Mouse (Mus musculus) midbrain, postnatal 0 days (tissue): Measurements from ENCODE around the gene Fndc8. TPM values are rescaled to one million over a fixed set of nuclear protein-coding genes. Genes with fewer than 3 reads are reported as not detected.

Experiments used
- ATAC-seq: fragments of 200-750 bp; cut with Nextera tagmentation; 2 replicates; pipeline ENCODE4 v1.8.0; 2017; ENCODE audit warnings: moderate number of reproducible peaks, mild to moderate bottlenecking, moderate TSS enrichment, moderate library complexity; ENCODE audit not compliant: low FRiP score
- DNase-seq: peaks from one replicate; pipeline ENCODE4 v3.0.0-alpha.2; 2015; ENCODE audit warnings: low spot score
- H3K27ac ChIP-seq: fragments of 300-500 bp; sonication (generic); 2 replicates; pipeline ENCODE4 v1.5.1; 2014; ENCODE audit warnings: low read depth, mild to moderate bottlenecking, low read length, mixed read lengths
- H3K27me3 ChIP-seq: fragments of 300-500 bp; sonication (generic); 2 replicates; pipeline ENCODE4 v1.6.1; 2014; ENCODE audit warnings: low read length, control low read depth, mixed read lengths; ENCODE audit not compliant: insufficient read depth
- H3K36me3 ChIP-seq: fragments of 300-500 bp; sonication (generic); 2 replicates; pipeline ENCODE4 v1.6.1; 2014; ENCODE audit warnings: low read length, control low read depth, mixed read lengths; ENCODE audit not compliant: insufficient read depth
- H3K4me1 ChIP-seq: fragments of 300-500 bp; sonication (generic); 2 replicates; pipeline ENCODE4 v1.6.1; 2014; ENCODE audit warnings: mild to moderate bottlenecking, control low read depth, antibody characterized with exemption, low read length, mixed read lengths; ENCODE audit not compliant: insufficient read depth
- H3K4me2 ChIP-seq: fragments of 300-500 bp; sonication (generic); 2 replicates; pipeline ENCODE4 v1.6.1; 2014; ENCODE audit warnings: low read depth, mild to moderate bottlenecking, low read length, mixed read lengths; ENCODE audit not compliant: poor library complexity, severe bottlenecking
- H3K4me3 ChIP-seq: fragments of 300-500 bp; sonication (generic); 2 replicates; pipeline ENCODE4 v1.5.1; 2014; ENCODE audit warnings: low read depth, mild to moderate bottlenecking, low read length, moderate library complexity
- H3K9ac ChIP-seq: fragments of 300-500 bp; sonication (generic); replicated peaks from 2 replicates; pipeline ENCODE4 v1.6.1; 2014; ENCODE audit warnings: mild to moderate bottlenecking, low read length, moderate library complexity, mixed read lengths; ENCODE audit not compliant: poor library complexity, severe bottlenecking
- H3K9me3 ChIP-seq: fragments of 300-500 bp; sonication (generic); 2 replicates; pipeline ENCODE4 v1.6.1; 2016; ENCODE audit warnings: low read length, control low read depth
- CTCF ChIP-seq: IDR thresholded peaks from 2 replicates; pipeline ENCODE4 v1.5.1; 2016; ENCODE audit warnings: antibody characterized with exemption, mild to moderate bottlenecking
- WGBS: fragments of 180-500 bp; shearing (Covaris S2); extraction: QIAGEN DNeasy Blood & Tissue Kit; methylation state at CpG from one replicate; pipeline ENCODE4 v1.1.7; 2014; 5-methylcytosine and 5-hydroxymethylcytosine counted together
- polyA plus RNA-seq: library from polyadenylated mRNA; unstranded; fragments of >200 nt; fragmentation: Nextera tagmentation; extraction: Ambion mirVana; gene quantifications from 2 replicates; pipeline ENCODE4 v1.2.1, GENCODE M21; 2015
- total RNA-seq: library from RNA; depleted of rRNA; stranded (reverse); fragments of >200 nt; gene quantifications from 2 replicates; pipeline ENCODE4 v1.2.3, GENCODE M21; 2014

The Fndc8 gene
- total and polyA plus RNA-seq, 2 experiments from 2014 or later = 0.27 TPM; not detected in 1

- H3K27ac ChIP-seq = peak overlapping the region; percentile 14; the same call in 1 of the 2 replicates
These were observed 41.7 kb upstream of the Fndc8 start for GRCm38 (mm10) chr11:82850259-82850658.

GRCm38 (mm10) chr11:82852115-82852514 lies 39.8 kb upstream of the Fndc8 start:
- no peak for TF ChIP-seq CTCF
- no peaks in the 10 kb centered on the region for H3K9me3 ChIP-seq
- no peaks in the 10 kb centered on the region for H3K36me3 ChIP-seq
- H3K4me1 ChIP-seq = no peaks in the 10 kb centered on the region
- 84% methylated on average over 11 of the region's 11 CpGs for WGBS
- H3K4me2 ChIP-seq = no peak overlapping the region
- H3K9ac ChIP-seq = no peak overlapping the region
- ATAC-seq = no peak
- no peaks in the 10 kb centered on the region for H3K27me3 ChIP-seq
- no peak for DNase-seq
- H3K4me3 ChIP-seq = no peak overlapping the region
- H3K27ac ChIP-seq = no peak overlapping the region

More at GRCm38 (mm10) chr11:82850259-82850658, 41.7 kb upstream of the Fndc8 start:
- Histone ChIP-seq H3K4me3 (no peak overlapping the region), H3K4me2 (no peak overlapping the region), H3K36me3 (no peaks in the 10 kb centered on the region), H3K4me1 (0 out of 2 replicates have a peak, but pooled peaks cover 5% of the 10 kb centered on the region), H3K9ac (no peak overlapping the region), H3K27me3 (no peaks in the 10 kb centered on the region), H3K9me3 (no peaks in the 10 kb centered on the region)
- no peak for TF ChIP-seq CTCF
- 57% methylated on average over 5 of the region's 5 CpGs for WGBS
- DNase-seq (no peak), ATAC-seq (no peak)

GRCm38 (mm10) chr11:82852540-82852939 lies 39.4 kb upstream of the Fndc8 start:
- 84% methylated on average over 10 of the region's 10 CpGs for WGBS
- H3K9me3 ChIP-seq = no peaks in the 10 kb centered on the region
- H3K4me3 ChIP-seq = no peak overlapping the region
- no peak for TF ChIP-seq CTCF
- no peaks in the 10 kb centered on the region for H3K27me3 ChIP-seq
- no peak overlapping the region for H3K4me2 ChIP-seq
- no peak overlapping the region for H3K9ac ChIP-seq
- DNase-seq (no peak), ATAC-seq (no peak)
- H3K4me1 ChIP-seq = no peaks in the 10 kb centered on the region
- H3K27ac ChIP-seq = no peak overlapping the region
- H3K36me3 ChIP-seq = no peaks in the 10 kb centered on the region

GRCm38 (mm10) chr11:82852958-82853357 lies 39.0 kb upstream of the Fndc8 start:
- no peaks in the 10 kb centered on the region for H3K36me3 ChIP-seq
- DNase-seq = no peak
- H3K4me3 ChIP-seq = no peak overlapping the region
- 91% methylated on average over 7 of the region's 7 CpGs for WGBS
- ATAC-seq = no peak
- H3K9me3 ChIP-seq = no peaks in the 10 kb centered on the region
- no peak overlapping the region for H3K27ac ChIP-seq
- H3K27me3 ChIP-seq = no peaks in the 10 kb centered on the region
- H3K4me2 ChIP-seq = no peak overlapping the region
- no peak overlapping the region for H3K9ac ChIP-seq
- TF ChIP-seq CTCF = no peak
- H3K4me1 ChIP-seq = no peaks in the 10 kb centered on the region

DNA sequence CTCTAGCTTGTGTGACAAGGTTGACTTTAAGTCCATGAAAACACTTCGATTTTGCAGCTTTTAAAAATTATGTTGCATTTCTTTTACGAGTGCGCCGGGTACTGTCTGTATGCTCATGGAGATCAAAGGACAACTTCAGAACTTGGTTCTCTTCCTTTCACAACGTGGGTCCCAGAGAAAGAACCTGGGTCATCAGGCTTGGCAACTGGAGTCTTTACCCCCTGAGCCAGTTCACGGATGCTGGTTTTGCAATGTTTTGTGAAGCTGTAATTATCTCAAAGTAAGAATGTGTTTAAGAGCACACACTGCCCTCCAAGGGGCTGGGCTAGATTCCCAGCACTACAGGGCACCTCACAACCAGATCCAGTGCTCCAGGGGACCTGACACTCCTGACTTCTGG lies 37.8 kb upstream of the Fndc8 start:
- Histone ChIP-seq H3K27me3 (no peaks in the 10 kb centered on the region), H3K36me3 (no peaks in the 10 kb centered on the region), H3K9ac (no peak overlapping the region), H3K4me3 (no peak overlapping the region), H3K9me3 (no peaks in the 10 kb centered on the region), H3K27ac (no peak overlapping the region), H3K4me2 (no peak overlapping the region), H3K4me1 (no peaks in the 10 kb centered on the region)
- WGBS = 89% methylated on average over 6 of the region's 6 CpGs
- ATAC-seq (no peak), DNase-seq (no peak)
- no peak for TF ChIP-seq CTCF

DNA sequence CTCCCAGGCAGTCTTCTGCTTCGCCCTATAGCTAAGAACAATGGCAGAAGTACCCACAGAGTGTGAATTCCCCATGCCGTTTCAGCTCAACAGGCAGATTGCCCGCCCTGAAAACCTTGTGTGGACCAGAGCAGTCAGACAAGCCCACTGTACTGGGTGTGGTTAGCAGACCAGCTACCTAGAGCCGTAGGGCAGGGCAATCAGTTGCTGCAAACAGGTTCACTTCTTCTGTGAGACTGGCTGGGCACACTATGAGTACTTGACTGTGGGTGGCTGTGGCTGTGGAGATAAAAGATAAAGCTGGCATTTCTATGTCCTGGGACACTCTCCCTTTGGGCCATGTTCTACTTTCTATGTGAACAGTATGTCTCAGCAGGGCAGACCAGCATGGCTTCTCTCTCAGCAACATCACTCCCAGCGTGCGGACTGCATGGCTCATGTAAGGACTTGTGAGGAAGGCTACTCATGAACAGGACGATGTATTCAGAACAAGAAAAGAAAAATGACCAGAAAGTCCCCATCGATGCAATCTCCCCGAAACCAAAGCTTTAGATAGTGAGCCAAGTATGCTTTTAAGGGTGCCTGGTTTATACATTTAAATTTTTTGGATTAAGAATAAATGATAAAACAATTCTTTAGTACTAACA lies 36.5 kb upstream of the Fndc8 start:
- Histone ChIP-seq H3K4me3 (no peak overlapping the region), H3K36me3 (no peaks in the 10 kb centered on the region), H3K9me3 (no peaks in the 10 kb centered on the region), H3K9ac (no peak overlapping the region), H3K4me1 (no peaks in the 10 kb centered on the region), H3K27ac (no peak overlapping the region), H3K27me3 (no peaks in the 10 kb centered on the region), H3K4me2 (no peak overlapping the region)
- TF ChIP-seq CTCF = no peak
- WGBS = 77% methylated on average over 9 of the region's 9 CpGs
- ATAC-seq (no peak), DNase-seq (no peak)
